1 mouse cellular context compared by ENCODE assay signal in the genomic region with DNA sequence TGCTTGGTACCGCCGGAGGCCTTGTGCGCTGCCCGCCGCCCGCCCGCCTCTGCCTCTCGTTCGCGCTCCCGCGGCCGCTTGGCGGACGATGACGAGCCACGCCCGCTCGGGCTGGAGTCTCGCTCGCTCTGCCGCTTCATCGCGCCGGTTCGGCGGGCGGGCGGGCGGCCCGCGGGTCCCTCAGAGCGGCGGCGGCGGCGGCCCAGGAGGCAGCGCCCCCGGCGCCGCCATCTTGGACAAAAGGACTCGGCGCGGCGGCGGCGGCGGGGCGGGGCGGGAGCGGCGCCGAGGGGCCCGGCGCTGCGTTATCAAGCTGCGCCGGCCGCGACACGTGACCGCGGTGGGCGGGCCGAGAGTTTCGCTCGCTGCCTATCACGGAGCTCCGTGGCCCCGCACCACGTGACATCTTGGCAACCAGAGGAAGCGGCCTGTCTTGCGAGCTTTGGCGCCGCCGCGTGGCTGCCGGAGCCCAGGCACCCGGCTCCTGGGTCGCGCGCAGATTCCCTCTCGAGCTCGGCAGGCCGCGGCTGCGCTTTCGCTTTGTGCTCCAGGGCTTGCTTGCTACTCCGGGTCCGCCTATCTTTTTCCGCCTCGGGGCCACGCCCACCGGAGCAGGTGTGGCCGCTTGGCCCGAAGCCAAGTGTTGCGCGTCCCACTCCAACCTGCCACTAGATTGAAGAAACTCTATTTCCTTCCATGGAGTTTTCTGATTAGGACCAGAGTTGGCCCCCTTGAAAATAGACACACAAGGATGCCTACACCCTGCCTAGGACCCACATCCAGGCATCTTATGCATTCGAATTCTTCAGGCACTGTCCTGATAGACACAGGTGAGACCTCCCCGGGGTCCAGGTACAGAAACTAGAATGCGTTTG.
TF ChIP-seq lines count a peak whose summit lies in the region.

A gene (minus strand): TSS at position 601 of the 875 bp plus-strand sequence.

TF ChIP-seq in MEL, 35 proteins besides CTCF, POLR2A, EP300 and RAD21 (continued from another document):
- TF ChIP-seq POLR2AphosphoS5 (IDR thresholded peaks at IDR 0.05; ENCODE audit: borderline replicate concordance, low read depth, low read length) (no peak), ZKSCAN1 (IDR thresholded peaks at IDR 0.05; ENCODE audit: low read depth, low read length) (no peak; the same call in 1 of the 2 replicates), ZMIZ1 (IDR thresholded peaks at IDR 0.05; ENCODE audit: low read depth, low read length) (0 out of 2 replicates have a peak, but pooled peaks have one; percentile 60), NELFE (IDR thresholded peaks at IDR 0.05; ENCODE audit: low read depth, low read length) (peak; percentile 60), TCF12 (IDR thresholded peaks at IDR 0.05; ENCODE audit: low read depth, low read length) (peak; percentile 43; the same call in 1 of the 2 replicates), GATA1 (IDR thresholded peaks at IDR 0.05; ENCODE audit: low read depth, low read length) (no peak), USF1 (IDR thresholded peaks at IDR 0.05; ENCODE audit: low read depth, low read length) (peak; percentile 97), JUND (IDR thresholded peaks at IDR 0.05; ENCODE audit: low read depth, low read length) (no peak), RCOR1 (IDR thresholded peaks at IDR 0.05; ENCODE audit: low read depth, low read length) (no peak), GABPA (IDR thresholded peaks at IDR 0.05; ENCODE audit: low read depth, low read length) (no peak), CHD1 (IDR thresholded peaks at IDR 0.05; ENCODE audit: low read depth, low read length) (no peak), ZNF384 (IDR thresholded peaks at IDR 0.05; ENCODE audit: low read depth, low read length) (no peak), USF2 (IDR thresholded peaks at IDR 0.05; ENCODE audit: borderline replicate concordance in 1 of 2, insufficient read depth in 1 of 2, low read depth in 1 of 2, low read length in 2 of 2) (peak; percentile 83 to 96), MAFK (IDR thresholded peaks at IDR 0.05; ENCODE audit: borderline replicate concordance, low read depth, low read length) (no peak), MYC (IDR thresholded peaks at IDR 0.05; ENCODE audit: low read depth, low read length) (no peak; the same call in 1 of the 2 replicates), CHD2 (IDR thresholded peaks at IDR 0.05; ENCODE audit: low read length) (no peak)
